Mouse (Mus musculus) urinary bladder, postnatal 0 days (tissue): ENCODE data around the gene Dynlrb2. TPM values are rescaled to one million over a fixed set of nuclear protein-coding genes. Genes with fewer than 3 reads are reported as not detected.

Experiments
- polyA plus RNA-seq: library from polyadenylated mRNA; unstranded; fragments of >200 nt; fragmentation: Nextera tagmentation; extraction: Ambion mirVana; gene quantifications from 2 replicates; pipeline ENCODE4 v1.2.1, GENCODE M21; 2015

Dynlrb2 gene
- not detected in 2 replicates for polyA plus RNA-seq

DNA sequence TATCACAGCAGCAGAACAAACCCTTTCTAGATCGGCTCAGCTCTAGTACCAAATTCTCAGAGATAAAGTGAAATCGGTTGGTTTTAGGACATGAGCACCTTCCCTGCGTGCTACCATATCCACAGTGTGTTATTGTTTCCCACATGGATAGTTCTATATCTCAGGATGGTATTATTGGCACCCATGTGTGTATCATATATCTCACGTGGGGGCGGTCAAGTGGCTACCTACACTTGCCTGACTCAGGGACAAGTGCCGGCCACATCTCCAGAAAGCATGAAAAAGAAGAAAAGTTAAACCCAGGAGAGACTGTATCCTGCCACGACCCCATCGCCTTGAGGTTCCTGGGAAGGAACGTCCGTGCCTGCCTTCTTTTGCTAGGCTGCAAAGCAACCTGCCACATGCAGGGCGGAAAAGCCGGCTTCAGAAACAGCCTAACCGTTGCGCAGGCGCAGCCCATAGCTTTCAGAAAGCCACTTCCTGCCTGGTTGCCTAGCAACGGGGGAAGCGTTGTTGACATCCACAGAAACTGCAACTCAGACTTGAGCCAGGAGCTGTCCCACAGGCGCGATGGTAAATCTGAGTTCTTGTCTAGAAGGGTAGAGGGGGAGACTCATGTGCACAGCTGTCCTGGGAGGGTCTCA, at the start of gene Dynlrb2:
Dynlrb2 (plus strand) TSS at position 498 of the 644 bp plus-strand sequence.

Other genes with a start within 250 kb of the Dynlrb2 start
- 4.8 and 6.3 TPM in 2 replicates for gene Cdyl2, start 228.0 kb downstream of the Dynlrb2 start, polyA plus RNA-seq